Mouse (Mus musculus): ENCODE measurements around the gene Mgl2. TPM values are rescaled to one million over a fixed set of nuclear protein-coding genes. Genes with fewer than 3 reads are reported as not detected.

Gene Mgl2
- polyA plus RNA-seq, 1 experiment from 2014 or later = 0.22 TPM

DNA sequence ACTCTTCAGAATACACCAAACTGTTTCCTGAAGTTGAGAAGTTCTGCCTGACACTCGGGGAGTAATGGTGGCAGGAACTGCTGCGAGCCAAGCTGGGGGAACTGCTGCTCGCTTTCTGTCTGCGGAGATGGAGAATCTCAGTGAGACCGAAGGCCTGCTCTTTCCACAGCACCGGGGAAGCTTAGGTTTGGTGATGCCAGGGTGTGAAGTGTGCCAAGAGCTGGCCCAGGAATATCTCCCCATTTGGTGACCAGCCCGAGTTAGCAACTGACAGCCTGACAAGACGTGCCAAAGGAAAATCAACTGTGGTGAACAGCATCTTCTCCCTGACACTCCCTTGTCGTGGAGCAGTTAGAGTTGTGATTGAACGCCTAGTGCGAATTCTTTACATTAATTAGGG is 48.2 kb downstream of the Mgl2 start:
- DNase-seq (ENCODE audit: low spot score, missing footprints) (no peak), ATAC-seq (ENCODE audit: low FRiP score) (no peak)
- H3K27me3 ChIP-seq (ENCODE audit: control insufficient read depth, insufficient read depth, low read length) = no peaks in the 10 kb centered on the region
- H3K4me1 ChIP-seq (ENCODE audit: control insufficient read depth, insufficient read depth, low read length) = no peaks in the 10 kb centered on the region
- H3K4me3 ChIP-seq (ENCODE audit: low read depth, low read length) = no peak overlapping the region
- WGBS = 87% methylated on average over 11 of the region's 11 CpGs
- no peaks in the 10 kb centered on the region for H3K9me3 ChIP-seq (ENCODE audit: control insufficient read depth, low read length)
- H3K9ac ChIP-seq (ENCODE audit: low read length) = no peak overlapping the region
- H3K36me3 ChIP-seq (ENCODE audit: control insufficient read depth, insufficient read depth, low read length) = no peaks in the 10 kb centered on the region
- no peak overlapping the region for H3K27ac ChIP-seq (ENCODE audit: low read depth, low read length)
- no peak overlapping the region for H3K4me2 ChIP-seq

DNA sequence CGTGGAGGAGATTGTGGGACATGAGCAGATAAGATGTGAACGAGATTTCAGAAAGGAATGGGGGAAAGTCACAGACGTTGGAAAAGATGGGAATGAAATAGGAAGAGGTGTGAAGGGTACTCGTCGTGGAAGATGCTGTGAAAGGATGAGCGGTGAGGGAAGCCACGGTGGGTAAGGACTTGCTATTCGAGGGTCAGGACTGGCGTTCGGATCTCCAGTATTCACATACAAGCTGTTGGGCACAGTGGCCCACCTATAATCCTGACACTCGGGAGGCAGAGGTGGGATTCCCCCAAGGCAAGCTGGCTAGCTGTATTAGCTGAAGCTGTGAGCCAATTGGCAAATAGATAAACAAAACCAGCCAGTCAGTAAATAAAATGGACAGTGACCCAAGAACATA is 48.6 kb downstream of the Mgl2 start:
- Histone ChIP-seq H3K4me3 (ENCODE audit: low read depth, low read length) (no peak overlapping the region), H3K9ac (ENCODE audit: low read length) (no peak overlapping the region), H3K27me3 (ENCODE audit: control insufficient read depth, insufficient read depth, low read length) (no peaks in the 10 kb centered on the region), H3K27ac (ENCODE audit: low read depth, low read length) (no peak overlapping the region), H3K4me1 (ENCODE audit: control insufficient read depth, insufficient read depth, low read length) (no peaks in the 10 kb centered on the region), H3K9me3 (ENCODE audit: control insufficient read depth, low read length) (no peaks in the 10 kb centered on the region), H3K36me3 (ENCODE audit: control insufficient read depth, insufficient read depth, low read length) (no peaks in the 10 kb centered on the region), H3K4me2 (no peak overlapping the region)
- ATAC-seq (ENCODE audit: low FRiP score) (no peak), DNase-seq (ENCODE audit: low spot score, missing footprints) (peak; percentile 54)
- 82% methylated on average over 11 of the region's 11 CpGs for WGBS

DNA sequence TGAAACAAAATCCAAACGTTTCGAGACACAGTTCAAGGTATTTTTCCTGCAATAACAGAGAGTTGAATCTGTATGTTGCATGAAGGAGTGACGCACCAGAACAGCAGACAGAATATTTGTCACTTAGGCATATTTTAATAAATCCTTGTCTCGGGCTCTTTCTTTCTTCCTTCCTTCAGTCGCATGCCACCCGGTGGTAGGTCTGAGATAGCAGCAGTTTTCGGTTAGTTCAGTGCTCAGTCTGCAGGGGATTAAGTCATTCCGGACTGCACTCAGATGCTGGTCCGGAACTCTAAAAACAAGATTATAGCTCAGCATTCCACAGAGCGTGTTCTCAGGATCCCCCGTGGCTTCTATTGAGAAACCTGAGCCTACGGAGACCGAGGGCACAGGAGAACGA is 49.3 kb downstream of the Mgl2 start:
- Histone ChIP-seq H3K4me3 (ENCODE audit: low read depth, low read length) (no peak overlapping the region), H3K9ac (ENCODE audit: low read length) (no peak overlapping the region), H3K27me3 (ENCODE audit: control insufficient read depth, insufficient read depth, low read length) (no peaks in the 10 kb centered on the region), H3K36me3 (ENCODE audit: control insufficient read depth, insufficient read depth, low read length) (no peaks in the 10 kb centered on the region), H3K4me1 (ENCODE audit: control insufficient read depth, insufficient read depth, low read length) (no peaks in the 10 kb centered on the region), H3K9me3 (ENCODE audit: control insufficient read depth, low read length) (no peaks in the 10 kb centered on the region), H3K27ac (ENCODE audit: low read depth, low read length) (no peak overlapping the region), H3K4me2 (no peak overlapping the region)
- DNase-seq (ENCODE audit: low spot score, missing footprints) = peak; percentile 86
- 30% methylated on average over 14 of the region's 14 CpGs for WGBS
- ATAC-seq (ENCODE audit: low FRiP score) = no peak

DNA sequence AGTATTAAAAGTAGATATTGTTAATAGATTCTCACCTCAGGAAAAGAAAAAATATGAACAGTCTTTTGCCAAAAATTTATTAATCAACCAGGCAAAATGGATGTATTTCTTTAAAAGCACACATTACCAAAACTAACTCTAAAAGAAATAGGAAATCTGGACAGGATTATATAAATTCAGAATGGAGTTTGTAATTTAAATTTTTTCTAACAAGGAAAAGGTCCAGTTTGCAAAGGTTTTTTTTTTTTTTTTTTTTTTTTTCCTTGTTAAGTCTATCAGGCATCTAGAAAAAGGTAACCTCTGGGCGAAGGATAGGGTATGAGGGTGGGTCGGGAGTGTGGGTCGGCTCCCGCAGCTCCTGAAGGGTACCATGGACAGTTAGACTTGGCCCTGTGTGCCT is 50.4 kb downstream of the Mgl2 start:
- Histone ChIP-seq H3K4me1 (ENCODE audit: control insufficient read depth, insufficient read depth, low read length) (no peaks in the 10 kb centered on the region), H3K9ac (ENCODE audit: low read length) (no peak overlapping the region), H3K27ac (ENCODE audit: low read depth, low read length) (no peak overlapping the region), H3K36me3 (ENCODE audit: control insufficient read depth, insufficient read depth, low read length) (no peaks in the 10 kb centered on the region), H3K4me2 (no peak overlapping the region), H3K27me3 (ENCODE audit: control insufficient read depth, insufficient read depth, low read length) (no peaks in the 10 kb centered on the region), H3K9me3 (ENCODE audit: control insufficient read depth, low read length) (no peaks in the 10 kb centered on the region), H3K4me3 (ENCODE audit: low read depth, low read length) (no peak overlapping the region)
- DNase-seq (ENCODE audit: low spot score, missing footprints) (peak; percentile 41), ATAC-seq (ENCODE audit: low FRiP score) (no peak)
- WGBS = 91% methylated on average over 4 of the region's 4 CpGs

DNA sequence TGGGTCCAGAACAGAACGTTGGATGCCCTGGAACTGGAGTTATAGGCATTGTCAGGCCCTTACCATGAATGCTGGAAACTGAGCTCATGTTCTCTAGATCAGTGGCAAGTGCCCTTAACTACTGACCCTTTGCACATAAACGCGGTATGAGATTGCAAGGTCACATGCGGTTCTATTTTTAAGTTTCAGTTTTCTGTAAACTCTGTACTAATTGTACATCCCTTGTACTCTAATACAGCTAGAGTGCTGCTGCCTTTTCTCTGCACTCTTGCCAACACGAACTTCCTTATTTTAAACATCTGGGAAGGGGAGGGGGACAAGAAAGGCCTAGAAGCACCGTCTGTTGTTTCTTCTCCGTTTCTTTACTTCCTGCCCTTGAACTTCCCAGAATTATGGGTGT is 55.0 kb downstream of the Mgl2 start:
- H3K36me3 ChIP-seq (ENCODE audit: control insufficient read depth, insufficient read depth, low read length) = no peaks in the 10 kb centered on the region
- no peak overlapping the region for H3K4me2 ChIP-seq
- 82% methylated on average over 7 of the region's 7 CpGs for WGBS
- no peak overlapping the region for H3K27ac ChIP-seq (ENCODE audit: low read depth, low read length)
- ATAC-seq (ENCODE audit: low FRiP score) (no peak), DNase-seq (ENCODE audit: low spot score, missing footprints) (peak; percentile 73)
- H3K4me3 ChIP-seq (ENCODE audit: low read depth, low read length) = no peak overlapping the region
- no peaks in the 10 kb centered on the region for H3K4me1 ChIP-seq (ENCODE audit: control insufficient read depth, insufficient read depth, low read length)
- no peaks in the 10 kb centered on the region for H3K9me3 ChIP-seq (ENCODE audit: control insufficient read depth, low read length)
- H3K27me3 ChIP-seq (ENCODE audit: control insufficient read depth, insufficient read depth, low read length) = no peaks in the 10 kb centered on the region
- no peak overlapping the region for H3K9ac ChIP-seq (ENCODE audit: low read length)

Other genes starting within 250 kb of the Mgl2 start
- 3.1 and 3.9 TPM in 2 replicates for gene Kctd11, start 248.9 kb upstream of the Mgl2 start, polyA plus RNA-seq (2014; fragmentation: Nextera tagmentation; extraction: Ambion mirVana)
- 0.36 and 0.59 TPM in 2 replicates for gene Acap1, start 234.8 kb upstream of the Mgl2 start, polyA plus RNA-seq (2014; fragmentation: Nextera tagmentation; extraction: Ambion mirVana)
- gene 2810408A11Rik, start 229.3 kb upstream of the Mgl2 start, polyA plus RNA-seq (2014; fragmentation: Nextera tagmentation; extraction: Ambion mirVana) = 15.3 and 17.8 TPM in 2 replicates
- gene Neurl4, start 229.3 kb upstream of the Mgl2 start, polyA plus RNA-seq (2014; fragmentation: Nextera tagmentation; extraction: Ambion mirVana) = 15.6 and 16.3 TPM in 2 replicates
- gene Gps2, start 216.4 kb upstream of the Mgl2 start, polyA plus RNA-seq (2014; fragmentation: Nextera tagmentation; extraction: Ambion mirVana) = 92.2 and 95.8 TPM in 2 replicates
- 1,778 and 1,800 TPM in 2 replicates for gene Eif5a, start 208.4 kb upstream of the Mgl2 start, polyA plus RNA-seq (2014; fragmentation: Nextera tagmentation; extraction: Ambion mirVana)
- gene Ybx2, start 194.5 kb upstream of the Mgl2 start, polyA plus RNA-seq (2014; fragmentation: Nextera tagmentation; extraction: Ambion mirVana) = 3.2 and 5.1 TPM in 2 replicates
- gene Slc2a4, start 182.1 kb upstream of the Mgl2 start, polyA plus RNA-seq (2014; fragmentation: Nextera tagmentation; extraction: Ambion mirVana) = 6.3 and 7.8 TPM in 2 replicates
- 2.3 and 2.7 TPM in 2 replicates for gene Cldn7, start 165.6 kb upstream of the Mgl2 start, polyA plus RNA-seq (2014; fragmentation: Nextera tagmentation; extraction: Ambion mirVana)
- 20.7 and 22.6 TPM in 2 replicates for gene Ctdnep1, start 149.2 kb upstream of the Mgl2 start, polyA plus RNA-seq (2014; fragmentation: Nextera tagmentation; extraction: Ambion mirVana)
- 150 and 151 TPM in 2 replicates for gene Elp5, start 147.8 kb upstream of the Mgl2 start, polyA plus RNA-seq (2014; fragmentation: Nextera tagmentation; extraction: Ambion mirVana)
- 566 and 590 TPM in 2 replicates for gene Gabarap, start 139.2 kb upstream of the Mgl2 start, polyA plus RNA-seq (2014; fragmentation: Nextera tagmentation; extraction: Ambion mirVana)
- 51.5 and 53.4 TPM in 2 replicates for gene Phf23, start 134.6 kb upstream of the Mgl2 start, polyA plus RNA-seq (2014; fragmentation: Nextera tagmentation; extraction: Ambion mirVana)
- gene Dvl2, start 129.7 kb upstream of the Mgl2 start, polyA plus RNA-seq (2014; fragmentation: Nextera tagmentation; extraction: Ambion mirVana) = 29.0 and 30.0 TPM in 2 replicates
- 46.5 and 47.8 TPM in 2 replicates for gene Acadvl, start 114.9 kb upstream of the Mgl2 start, polyA plus RNA-seq (2014; fragmentation: Nextera tagmentation; extraction: Ambion mirVana)
- gene Dlg4, start 113.4 kb upstream of the Mgl2 start, polyA plus RNA-seq (2014; fragmentation: Nextera tagmentation; extraction: Ambion mirVana) = 11.2 and 15.2 TPM in 2 replicates
- gene Asgr1, start 76.2 kb upstream of the Mgl2 start, polyA plus RNA-seq (2014; fragmentation: Nextera tagmentation; extraction: Ambion mirVana) = 0.23 and 0.51 TPM in 2 replicates
- not detected in 2 replicates for gene Asgr2, start 37.7 kb upstream of the Mgl2 start, polyA plus RNA-seq (2014; fragmentation: Nextera tagmentation; extraction: Ambion mirVana)
- 0.66 and 0.89 TPM in 2 replicates for gene Clec10a, start 25.9 kb downstream of the Mgl2 start, polyA plus RNA-seq (2014; fragmentation: Nextera tagmentation; extraction: Ambion mirVana)
- gene Slc16a11, start 82.4 kb downstream of the Mgl2 start, polyA plus RNA-seq (2014; fragmentation: Nextera tagmentation; extraction: Ambion mirVana) = 0.19 and 0.30 TPM in 2 replicates
- gene Slc16a13, start 90.7 kb downstream of the Mgl2 start, polyA plus RNA-seq (2014; fragmentation: Nextera tagmentation; extraction: Ambion mirVana) = 14.9 and 15.8 TPM in 2 replicates
- gene Bcl6b, start 99.5 kb downstream of the Mgl2 start, polyA plus RNA-seq (2014; fragmentation: Nextera tagmentation; extraction: Ambion mirVana) = 4.9 and 5.4 TPM in 2 replicates
- 226 and 232 TPM in 2 replicates for gene 0610010K14Rik, start 107.6 kb downstream of the Mgl2 start, polyA plus RNA-seq (2014; fragmentation: Nextera tagmentation; extraction: Ambion mirVana)
- gene Gm21988, start 109.5 kb downstream of the Mgl2 start, polyA plus RNA-seq (2014; fragmentation: Nextera tagmentation; extraction: Ambion mirVana) = 9.7 and 12.1 TPM in 2 replicates
- gene Rnasek, start 109.5 kb downstream of the Mgl2 start, polyA plus RNA-seq (2014; fragmentation: Nextera tagmentation; extraction: Ambion mirVana) = 126 and 127 TPM in 2 replicates
- gene Alox12, start 125.0 kb downstream of the Mgl2 start, polyA plus RNA-seq (2014; fragmentation: Nextera tagmentation; extraction: Ambion mirVana) = 3.2 and 3.4 TPM in 2 replicates
- gene Alox12e, start 192.3 kb downstream of the Mgl2 start, polyA plus RNA-seq (2014; fragmentation: Nextera tagmentation; extraction: Ambion mirVana) = 0.21 TPM in 1 of 2 replicates, not detected in the other
- 0.12 and 0.14 TPM in 2 replicates for gene Alox15, start 221.7 kb downstream of the Mgl2 start, polyA plus RNA-seq (2014; fragmentation: Nextera tagmentation; extraction: Ambion mirVana)